Mouse (Mus musculus) heart, embryonic 15.5 days (tissue): ENCODE measurements around the gene Acat3. TPM values are rescaled to one million over a fixed set of nuclear protein-coding genes. Genes with fewer than 3 reads are reported as not detected.
"Not testable (repeated sequence)": the region's sequence is repeated elsewhere in the genome, so short reads cannot be mapped to it uniquely, and the experiment has no call there.

Experiments
- ATAC-seq: fragments of 200-750 bp; cut with Nextera tagmentation; replicated peaks from 2 replicates; pipeline ENCODE4 v1.8.0; 2017; ENCODE audit warnings: low read depth, moderate TSS enrichment; ENCODE audit not compliant: insufficient number of reproducible peaks, insufficient read depth, low FRiP score
- H3K27ac ChIP-seq: fragments of 300-500 bp; sonication (generic); 2 replicates; pipeline ENCODE4 v1.5.1; 2015; ENCODE audit warnings: mild to moderate bottlenecking, inconsistent platforms
- H3K27me3 ChIP-seq: fragments of 300-500 bp; sonication (generic); 2 replicates; pipeline ENCODE4 v1.6.1; 2015; ENCODE audit warnings: inconsistent platforms
- H3K36me3 ChIP-seq: fragments of 300-500 bp; sonication (generic); 2 replicates; pipeline ENCODE4 v1.6.1; 2015; ENCODE audit warnings: mild to moderate bottlenecking, inconsistent platforms
- H3K4me1 ChIP-seq: fragments of 300-500 bp; sonication (generic); replicated peaks from 2 replicates; pipeline ENCODE4 v1.6.1; 2015; ENCODE audit warnings: inconsistent platforms
- H3K4me2 ChIP-seq: fragments of 300-500 bp; sonication (generic); 2 replicates; pipeline ENCODE4 v1.6.1; 2015; ENCODE audit warnings: inconsistent platforms, mild to moderate bottlenecking, moderate library complexity
- H3K4me3 ChIP-seq: fragments of 300-500 bp; sonication (generic); 2 replicates; pipeline ENCODE4 v1.5.1; 2015; ENCODE audit warnings: mild to moderate bottlenecking, inconsistent platforms
- H3K9ac ChIP-seq: fragments of 300-500 bp; sonication (generic); 2 replicates; pipeline ENCODE4 v1.6.1; 2015; ENCODE audit warnings: mild to moderate bottlenecking, inconsistent platforms
- H3K9me3 ChIP-seq: fragments of 300-500 bp; sonication (generic); replicated peaks from 2 replicates; pipeline ENCODE4 v1.6.1; 2016; ENCODE audit warnings: inconsistent platforms
- WGBS: fragments of 180-500 bp; shearing (Covaris S2); methylation state at CpG from one replicate; pipeline ENCODE4 v1.1.7; 2015; ENCODE audit warnings: mixed read lengths; 5-methylcytosine and 5-hydroxymethylcytosine counted together
- polyA plus RNA-seq: library from polyadenylated mRNA; unstranded; fragments of >200 nt; fragmentation: Nextera tagmentation; extraction: Ambion mirVana; gene quantifications from 2 replicates; pipeline ENCODE4 v1.2.1, GENCODE M21; 2015

Gene Acat3
- 0.29 and 0.40 TPM in 2 replicates for polyA plus RNA-seq

GRCm38 (mm10) chr17:12940151-12940805, at the start of gene Acat3:
Gene Acat3 (minus strand): TSS chr17:12940600.
- Histone ChIP-seq H3K4me1 (peaks cover 3% of the 10 kb centered on the region; the same call in 1 of the 2 replicates), H3K4me2 (peak within 1 kb of the TSS; percentile 65), H3K36me3 (peaks cover 7% of the 10 kb centered on the region; the same call in 1 of the 2 replicates), H3K27ac (no peak within 1 kb of the TSS), H3K4me3 (peak within 1 kb of the TSS; percentile 41), H3K9ac (0 out of 2 replicates have a peak within 1 kb of the TSS, but pooled peaks have one; percentile 26), H3K27me3 (no peaks in the 10 kb centered on the region), H3K9me3 (no peaks in the 10 kb centered on the region)
- peak; percentile 58; the same call in 1 of the 2 replicates for ATAC-seq
- WGBS: 12% methylated on average over 27 of the region's 27 CpGs

GRCm38 (mm10) chr17:12988096-12988495, 47.7 kb upstream of the Acat3 start:
- Histone ChIP-seq H3K36me3 (peaks cover 16% of the 10 kb centered on the region), H3K4me1 (peaks cover 16% of the 10 kb centered on the region)
- H3K4me2 ChIP-seq, H3K27me3 ChIP-seq, H3K9me3 ChIP-seq, H3K4me3 ChIP-seq, H3K9ac ChIP-seq, ATAC-seq, H3K27ac ChIP-seq: not testable (repeated sequence)
- WGBS: 95% methylated on average over 8 of the region's 8 CpGs

- no peak for ATAC-seq
- Histone ChIP-seq H3K4me2 (no peak overlapping the region), H3K27ac (no peak overlapping the region), H3K9me3 (no peaks in the 10 kb centered on the region), H3K36me3 (peaks cover 48% of the 10 kb centered on the region), H3K27me3 (no peaks in the 10 kb centered on the region), H3K4me3 (no peak overlapping the region), H3K9ac (no peak overlapping the region), H3K4me1 (0 out of 2 replicates have a peak, but pooled peaks cover 5% of the 10 kb centered on the region)
- 65% methylated on average over 2 of the region's 2 CpGs for WGBS
Observed at GRCm38 (mm10) chr17:12983988-12984387, 43.6 kb upstream of the Acat3 start.

- 90% methylated on average over 1 of the region's 1 CpGs for WGBS
- Histone ChIP-seq H3K27me3 (no peaks in the 10 kb centered on the region), H3K4me1 (no peaks in the 10 kb centered on the region), H3K27ac (no peak overlapping the region), H3K9ac (no peak overlapping the region), H3K4me2 (no peak overlapping the region), H3K9me3 (no peaks in the 10 kb centered on the region), H3K36me3 (peaks cover 74% of the 10 kb centered on the region), H3K4me3 (no peak overlapping the region)
- no peak for ATAC-seq
Observed at GRCm38 (mm10) chr17:12978546-12978945, 38.1 kb upstream of the Acat3 start.

- Histone ChIP-seq H3K27me3 (no peaks in the 10 kb centered on the region), H3K36me3 (peaks cover 65% of the 10 kb centered on the region), H3K4me2 (no peak overlapping the region), H3K27ac (no peak overlapping the region), H3K9me3 (no peaks in the 10 kb centered on the region), H3K4me1 (no peaks in the 10 kb centered on the region), H3K4me3 (no peak overlapping the region), H3K9ac (no peak overlapping the region)
- no peak for ATAC-seq
- WGBS: 80% methylated on average over 2 of the region's 2 CpGs
Observed at GRCm38 (mm10) chr17:12973851-12974250, 33.5 kb upstream of the Acat3 start.

- no peak overlapping the region for H3K4me3 ChIP-seq
- no peaks in the 10 kb centered on the region for H3K9me3 ChIP-seq
- no peaks in the 10 kb centered on the region for H3K27me3 ChIP-seq
- H3K9ac ChIP-seq: no peak overlapping the region
- peaks cover 49% of the 10 kb centered on the region for H3K36me3 ChIP-seq
- 91% methylated on average over 2 of the region's 2 CpGs for WGBS
- no peaks in the 10 kb centered on the region for H3K4me1 ChIP-seq
- H3K27ac ChIP-seq: no peak overlapping the region
- no peak for ATAC-seq
- H3K4me2 ChIP-seq: no peak overlapping the region
Observed at GRCm38 (mm10) chr17:12967173-12967572, 26.8 kb upstream of the Acat3 start.

GRCm38 (mm10) chr17:12963476-12963875, 23.1 kb upstream of the Acat3 start:
- peaks cover 29% of the 10 kb centered on the region for H3K36me3 ChIP-seq
- no peak overlapping the region for H3K4me3 ChIP-seq
- 67% methylated on average over 3 of the region's 3 CpGs for WGBS
- H3K27me3 ChIP-seq: no peaks in the 10 kb centered on the region
- H3K9ac ChIP-seq: no peak overlapping the region
- H3K4me2 ChIP-seq: no peak overlapping the region
- peaks cover 6% of the 10 kb centered on the region for H3K4me1 ChIP-seq
- ATAC-seq: no peak
- H3K27ac ChIP-seq: no peak overlapping the region
- H3K9me3 ChIP-seq: no peaks in the 10 kb centered on the region

- no peaks in the 10 kb centered on the region for H3K9me3 ChIP-seq
- no peaks in the 10 kb centered on the region for H3K27me3 ChIP-seq
- peak within 1 kb of the TSS; percentile 81 for H3K4me2 ChIP-seq
- peak within 1 kb of the TSS; percentile 64 for H3K9ac ChIP-seq
- ATAC-seq: peak; percentile 97
- WGBS: under 1% methylated on average over 42 of the region's 42 CpGs
- H3K27ac ChIP-seq: peak within 1 kb of the TSS; percentile 91
- H3K4me3 ChIP-seq: peak within 1 kb of the TSS; percentile 89
- peaks cover 6% of the 10 kb centered on the region for H3K4me1 ChIP-seq
- H3K36me3 ChIP-seq: peaks cover 1% of the 10 kb centered on the region; the same call in 1 of the 2 replicates
Observed at GRCm38 (mm10) chr17:12960331-12960873, 20.0 kb upstream of the Acat3 start, which contains the start of gene Acat2. Gene Acat2 (minus strand): TSS chr17:12960747.

- H3K4me2 ChIP-seq, H3K9me3 ChIP-seq, H3K9ac ChIP-seq, H3K27ac ChIP-seq, H3K27me3 ChIP-seq, H3K36me3 ChIP-seq, ATAC-seq, H3K4me3 ChIP-seq, H3K4me1 ChIP-seq: not testable (repeated sequence)
- WGBS: 16% methylated on average over 1 of the region's 2 CpGs
Observed at GRCm38 (mm10) chr17:12959377-12959776, 19.0 kb upstream of the Acat3 start.

GRCm38 (mm10) chr17:12956664-12957063, 16.3 kb upstream of the Acat3 start:
- Histone ChIP-seq H3K9ac (no peak overlapping the region), H3K9me3 (no peaks in the 10 kb centered on the region), H3K36me3 (peaks cover 3% of the 10 kb centered on the region), H3K27me3 (no peaks in the 10 kb centered on the region), H3K4me1 (peaks cover 6% of the 10 kb centered on the region), H3K4me3 (no peak overlapping the region), H3K27ac (no peak overlapping the region), H3K4me2 (no peak overlapping the region)
- ATAC-seq: no peak
- WGBS: 85% methylated on average over 8 of the region's 8 CpGs

GRCm38 (mm10) chr17:12949669-12950068, 9.3 kb upstream of the Acat3 start:
- ATAC-seq: no peak
- no peaks in the 10 kb centered on the region for H3K4me1 ChIP-seq
- 87% methylated on average over 5 of the region's 5 CpGs for WGBS
- no peaks in the 10 kb centered on the region for H3K27me3 ChIP-seq
- H3K27ac ChIP-seq: no peak overlapping the region
- no peak overlapping the region for H3K4me3 ChIP-seq
- no peak overlapping the region for H3K4me2 ChIP-seq
- no peak overlapping the region for H3K9ac ChIP-seq
- no peaks in the 10 kb centered on the region for H3K9me3 ChIP-seq
- peaks cover 18% of the 10 kb centered on the region for H3K36me3 ChIP-seq
